Mouse (Mus musculus) embryonic fibroblast, embryonic 13.5 days (primary cell): ENCODE measurements around the gene Syn3.

Experiments
- CTCF ChIP-seq: IDR thresholded peaks from 2 replicates; pipeline ENCODE4 v1.5.1; 2011; ENCODE audit warnings: mild to moderate bottlenecking, control low read depth, low read length, moderate library complexity, borderline replicate concordance; ENCODE audit not compliant: insufficient read depth
- POLR2A ChIP-seq: IDR thresholded peaks from 2 replicates; pipeline ENCODE4 v1.6.1; 2011; ENCODE audit warnings: low read depth, mild to moderate bottlenecking, control low read depth, low read length, moderate library complexity

- TF ChIP-seq POLR2A = no peak
- TF ChIP-seq CTCF = no peak
These were observed 80.4 kb downstream of the Syn3 start for GRCm38 (mm10) chr10:86418345-86418744.
